Mouse (Mus musculus): ENCODE measurements around the gene Aff3. TPM values are rescaled to one million over a fixed set of nuclear protein-coding genes. Genes with fewer than 3 reads are reported as not detected.
A peak's percentile ranks its signal among the peaks of the same experiment; 100 is the strongest.

Aff3 gene
- polyA plus RNA-seq, 2 experiments, result 0.18 to 0.22 TPM

- H3K4me3 ChIP-seq (ENCODE audit: insufficient read depth in 1 of 2, low read depth in 2 of 2, low read length in 2 of 2), result no peak overlapping the region
- DNase-seq (ENCODE audit: low read depth in 3 of 3, low spot score in 3 of 3), result no peak
- H3K27me3 ChIP-seq (ENCODE audit: control insufficient read depth, insufficient read depth, low read length), result no peaks in the 10 kb centered on the region
- no peak for TF ChIP-seq CTCF (IDR thresholded peaks at IDR 0.05; ENCODE audit: low read depth)
- H3K4me2 ChIP-seq (ENCODE audit: low read depth), result no peak overlapping the region
- no peaks in the 10 kb centered on the region for H3K9me3 ChIP-seq (ENCODE audit: control insufficient read depth, low read length)
- H3K27ac ChIP-seq, result no peak overlapping the region
- no peak for ATAC-seq (ENCODE audit: insufficient read depth)
- H3K9ac ChIP-seq (replicated peaks), result no peak overlapping the region
- H3K4me1 ChIP-seq (replicated peaks; ENCODE audit: control insufficient read depth in 2 of 2, insufficient read depth in 2 of 2, low read length in 1 of 2), result no peaks in the 10 kb centered on the region
- no peaks in the 10 kb centered on the region for H3K36me3 ChIP-seq (replicated peaks; ENCODE audit: control insufficient read depth, insufficient read depth, low read depth)
- WGBS (ENCODE audit: insufficient replicate concordance), result 74% methylated on average over 8 of the region's 8 CpGs
Measured at GRCm38 (mm10) chr1:38197145-38197682, 467.5 kb downstream of the Aff3 start.

GRCm38 (mm10) chr1:38195721-38196120 is 469.0 kb downstream of the Aff3 start:
- H3K27me3 ChIP-seq (ENCODE audit: control insufficient read depth, insufficient read depth, low read length), result no peaks in the 10 kb centered on the region
- DNase-seq (ENCODE audit: low read depth in 3 of 3, low spot score in 3 of 3), result no peak
- WGBS (ENCODE audit: insufficient replicate concordance), result 63% methylated on average over 3 of the region's 3 CpGs
- H3K4me3 ChIP-seq (ENCODE audit: insufficient read depth in 1 of 2, low read depth in 2 of 2, low read length in 2 of 2), result no peak overlapping the region
- no peaks in the 10 kb centered on the region for H3K9me3 ChIP-seq (ENCODE audit: control insufficient read depth, low read length)
- TF ChIP-seq CTCF (IDR thresholded peaks at IDR 0.05; ENCODE audit: low read depth) (no peak), EP300 (IDR thresholded peaks at IDR 0.05; ENCODE audit: low read depth) (no peak)
- no peaks in the 10 kb centered on the region for H3K36me3 ChIP-seq (replicated peaks; ENCODE audit: control insufficient read depth, insufficient read depth, low read depth)
- no peak overlapping the region for H3K4me2 ChIP-seq (ENCODE audit: low read depth)
- no peaks in the 10 kb centered on the region for H3K4me1 ChIP-seq (replicated peaks; ENCODE audit: control insufficient read depth in 2 of 2, insufficient read depth in 2 of 2, low read length in 1 of 2)
- no peak for ATAC-seq (ENCODE audit: insufficient read depth)
- no peak overlapping the region for H3K9ac ChIP-seq (replicated peaks)
- no peak overlapping the region for H3K27ac ChIP-seq

GRCm38 (mm10) chr1:38186227-38186545 is 478.6 kb downstream of the Aff3 start:
- no peak overlapping the region for H3K4me2 ChIP-seq (ENCODE audit: low read depth)
- DNase-seq (ENCODE audit: low read depth in 3 of 3, low spot score in 3 of 3) (no peak), ATAC-seq (ENCODE audit: insufficient read depth) (no peak)
- TF ChIP-seq CTCF (IDR thresholded peaks at IDR 0.05; ENCODE audit: low read depth) (no peak), EP300 (IDR thresholded peaks at IDR 0.05; ENCODE audit: low read depth) (no peak)
- no peak overlapping the region for H3K27ac ChIP-seq
- H3K36me3 ChIP-seq (replicated peaks; ENCODE audit: control insufficient read depth, insufficient read depth, low read depth), result no peaks in the 10 kb centered on the region
- H3K27me3 ChIP-seq (ENCODE audit: control insufficient read depth, insufficient read depth, low read length), result no peaks in the 10 kb centered on the region
- H3K4me3 ChIP-seq (ENCODE audit: insufficient read depth in 1 of 2, low read depth in 2 of 2, low read length in 2 of 2), result no peak overlapping the region
- no peak overlapping the region for H3K9ac ChIP-seq (replicated peaks)
- 81% methylated on average over 5 of the region's 5 CpGs for WGBS (ENCODE audit: insufficient replicate concordance)
- no peaks in the 10 kb centered on the region for H3K9me3 ChIP-seq (ENCODE audit: control insufficient read depth, low read length)
- no peaks in the 10 kb centered on the region for H3K4me1 ChIP-seq (replicated peaks; ENCODE audit: control insufficient read depth in 2 of 2, insufficient read depth in 2 of 2, low read length in 1 of 2)

GRCm38 (mm10) chr1:38185517-38186226 is 479.1 kb downstream of the Aff3 start:
- Histone ChIP-seq H3K27me3 (ENCODE audit: control insufficient read depth, insufficient read depth, low read length) (no peaks in the 10 kb centered on the region), H3K4me1 (replicated peaks; ENCODE audit: control insufficient read depth in 2 of 2, insufficient read depth in 2 of 2, low read length in 1 of 2) (no peaks in the 10 kb centered on the region), H3K9ac (replicated peaks) (no peak overlapping the region), H3K4me3 (ENCODE audit: insufficient read depth in 1 of 2, low read depth in 2 of 2, low read length in 2 of 2) (no peak overlapping the region), H3K4me2 (ENCODE audit: low read depth) (no peak overlapping the region), H3K36me3 (replicated peaks; ENCODE audit: control insufficient read depth, insufficient read depth, low read depth) (no peaks in the 10 kb centered on the region), H3K9me3 (ENCODE audit: control insufficient read depth, low read length) (no peaks in the 10 kb centered on the region), H3K27ac (no peak overlapping the region)
- no peak for TF ChIP-seq EP300 (IDR thresholded peaks at IDR 0.05; ENCODE audit: low read depth)
- peak; percentile 97 for TF ChIP-seq CTCF (IDR thresholded peaks at IDR 0.05; ENCODE audit: low read depth)
- 42% methylated on average over 17 of the region's 17 CpGs for WGBS (ENCODE audit: insufficient replicate concordance)
- ATAC-seq (ENCODE audit: insufficient read depth), result no peak
- peak; percentile 17 to 37 (median 22) for DNase-seq (ENCODE audit: low read depth in 3 of 3, low spot score in 3 of 3)

GRCm38 (mm10) chr1:38181020-38181550 is 483.7 kb downstream of the Aff3 start:
- no peak overlapping the region for H3K4me3 ChIP-seq (ENCODE audit: insufficient read depth in 1 of 2, low read depth in 2 of 2, low read length in 2 of 2)
- ATAC-seq (ENCODE audit: insufficient read depth) (no peak), DNase-seq (ENCODE audit: low read depth in 3 of 3, low spot score in 3 of 3) (no peak)
- H3K9ac ChIP-seq (replicated peaks), result no peak overlapping the region
- H3K27me3 ChIP-seq (ENCODE audit: control insufficient read depth, insufficient read depth, low read length), result no peaks in the 10 kb centered on the region
- WGBS (ENCODE audit: insufficient replicate concordance), result 78% methylated on average over 15 of the region's 15 CpGs
- no peaks in the 10 kb centered on the region for H3K9me3 ChIP-seq (ENCODE audit: control insufficient read depth, low read length)
- H3K4me1 ChIP-seq (replicated peaks; ENCODE audit: control insufficient read depth in 2 of 2, insufficient read depth in 2 of 2, low read length in 1 of 2), result no peaks in the 10 kb centered on the region
- H3K36me3 ChIP-seq (replicated peaks; ENCODE audit: control insufficient read depth, insufficient read depth, low read depth), result no peaks in the 10 kb centered on the region
- no peak overlapping the region for H3K4me2 ChIP-seq (ENCODE audit: low read depth)
- no peak for TF ChIP-seq EP300 (IDR thresholded peaks at IDR 0.05; ENCODE audit: low read depth)
- no peak for TF ChIP-seq CTCF (IDR thresholded peaks at IDR 0.05; ENCODE audit: low read depth)
- no peak overlapping the region for H3K27ac ChIP-seq
